Mouse (Mus musculus): ENCODE measurements at regions not wholly inside any gene's neighbourhood (a gene's known extent, or its start where the extent isn't known, plus 50 kb on each side); places are given as distances from the start of the nearest gene placed in this dataset.

GRCm38 (mm10) chr2:148581666-148582065 lies 90.7 kb upstream of the Nxt1 start:
- TF ChIP-seq CTCF (IDR thresholded peaks at IDR 0.05; ENCODE audit: insufficient read depth, low read length) (no peak), POLR2A (IDR thresholded peaks at IDR 0.05; ENCODE audit: borderline replicate concordance, extremely low read depth, low read depth, low read length) (no peak)

Data from lung, adult 2 months (tissue).